Mouse (Mus musculus) kidney, embryonic 16.5 days (tissue): ENCODE measurements at regions not wholly inside any gene's neighbourhood (a gene's known extent, or its start where the extent isn't known, plus 50 kb on each side); places are given as distances from the start of the nearest gene placed in this dataset.

Experiments
- ATAC-seq: fragments of 200-750 bp; cut with Nextera tagmentation; 2 replicates; pipeline ENCODE4 v1.8.0; 2017; ENCODE audit warnings: moderate TSS enrichment; ENCODE audit not compliant: low FRiP score, low TSS enrichment
- H3K27ac ChIP-seq: fragments of 300-500 bp; sonication (generic); 2 replicates; pipeline ENCODE4 v1.5.1; 2014; ENCODE audit warnings: low read length
- H3K27me3 ChIP-seq: fragments of 300-500 bp; sonication (generic); 2 replicates; pipeline ENCODE4 v1.6.1; 2014; ENCODE audit warnings: low read length, control low read depth, mixed read lengths; ENCODE audit not compliant: insufficient read depth
- H3K36me3 ChIP-seq: fragments of 300-500 bp; sonication (generic); 2 replicates; pipeline ENCODE4 v1.6.1; 2014; ENCODE audit warnings: low read length, control low read depth, mixed read lengths; ENCODE audit not compliant: insufficient read depth
- H3K4me1 ChIP-seq: fragments of 300-500 bp; sonication (generic); 2 replicates; pipeline ENCODE4 v1.6.1; 2014; ENCODE audit warnings: low read length, control low read depth, mixed read lengths; ENCODE audit not compliant: insufficient read depth
- H3K4me2 ChIP-seq: fragments of 300-500 bp; sonication (generic); replicated peaks from 2 replicates; pipeline ENCODE4 v1.6.1; 2014; ENCODE audit warnings: low read depth, low read length
- H3K4me3 ChIP-seq: fragments of 300-500 bp; sonication (generic); 2 replicates; pipeline ENCODE4 v1.5.1; 2014; ENCODE audit warnings: mild to moderate bottlenecking, low read length
- H3K9ac ChIP-seq: fragments of 300-500 bp; sonication (generic); replicated peaks from 2 replicates; pipeline ENCODE4 v1.6.1; 2014; ENCODE audit warnings: low read length
- H3K9me3 ChIP-seq: fragments of 300-500 bp; sonication (generic); 2 replicates; pipeline ENCODE4 v1.6.1; 2016; ENCODE audit warnings: low read length, control low read depth
- WGBS: fragments of 180-500 bp; shearing (Covaris S2); extraction: QIAGEN DNeasy Blood & Tissue Kit; methylation state at CpG from one replicate; pipeline ENCODE4 v1.1.7; 2014; 5-methylcytosine and 5-hydroxymethylcytosine counted together

DNA sequence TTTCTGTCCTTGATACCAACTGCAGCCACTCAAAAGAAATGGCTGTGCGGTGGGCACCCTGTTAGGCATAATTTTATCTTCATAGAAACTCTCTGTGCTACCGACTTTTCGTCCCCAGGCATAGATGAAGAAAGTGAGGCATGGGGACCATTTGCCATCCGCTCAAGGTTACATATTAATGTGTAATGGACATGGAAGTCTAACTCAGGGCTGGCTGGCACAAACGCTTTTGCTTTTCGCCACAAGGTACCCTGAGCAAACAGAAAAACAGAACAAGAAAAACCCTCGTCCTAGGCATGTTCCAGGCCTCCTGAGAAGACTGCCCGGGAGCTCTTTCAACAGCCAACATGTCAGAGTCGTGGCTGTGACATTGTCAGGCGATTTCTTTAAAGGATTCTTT lies 121.0 kb upstream of the Smyd2 start:
- H3K4me1 ChIP-seq: no peaks in the 10 kb centered on the region

DNA sequence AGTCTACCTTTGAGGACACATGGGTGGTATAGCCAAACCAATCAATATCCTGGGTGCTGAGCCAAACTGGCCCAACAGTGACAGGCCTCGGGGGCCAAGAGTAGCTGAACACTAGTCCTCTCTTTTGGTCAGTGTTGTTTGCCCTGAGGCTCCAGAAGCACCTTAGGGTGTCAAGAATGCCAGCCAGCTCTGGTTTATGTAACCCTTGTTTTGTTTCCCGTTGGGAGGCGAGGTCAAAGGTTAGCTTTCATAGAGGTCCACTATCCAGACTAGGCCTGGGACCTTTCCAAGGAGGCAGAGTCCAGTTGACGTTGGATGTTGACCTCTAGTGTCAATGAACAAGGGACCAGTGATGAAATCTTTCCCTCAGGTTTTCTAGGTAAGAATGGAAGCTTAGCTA lies 120.0 kb upstream of the Smyd2 start:
- H3K4me1 ChIP-seq: no peaks in the 10 kb centered on the region
- H3K4me3 ChIP-seq: no peak overlapping the region
- H3K4me2 ChIP-seq: no peak overlapping the region
- 65% methylated on average over 4 of the region's 4 CpGs for WGBS
- H3K9me3 ChIP-seq: no peaks in the 10 kb centered on the region
- no peaks in the 10 kb centered on the region for H3K36me3 ChIP-seq
- no peak for ATAC-seq
- H3K9ac ChIP-seq: no peak overlapping the region
- H3K27ac ChIP-seq: no peak overlapping the region
- H3K27me3 ChIP-seq: no peaks in the 10 kb centered on the region

More for the DNA sequence above, 121.0 kb upstream of the Smyd2 start:
- Histone ChIP-seq H3K36me3 (no peaks in the 10 kb centered on the region), H3K27me3 (no peaks in the 10 kb centered on the region), H3K4me3 (no peak overlapping the region), H3K4me2 (no peak overlapping the region), H3K9me3 (no peaks in the 10 kb centered on the region), H3K27ac (no peak overlapping the region), H3K9ac (no peak overlapping the region)
- no peak for ATAC-seq
- 75% methylated on average over 10 of the region's 10 CpGs for WGBS

DNA sequence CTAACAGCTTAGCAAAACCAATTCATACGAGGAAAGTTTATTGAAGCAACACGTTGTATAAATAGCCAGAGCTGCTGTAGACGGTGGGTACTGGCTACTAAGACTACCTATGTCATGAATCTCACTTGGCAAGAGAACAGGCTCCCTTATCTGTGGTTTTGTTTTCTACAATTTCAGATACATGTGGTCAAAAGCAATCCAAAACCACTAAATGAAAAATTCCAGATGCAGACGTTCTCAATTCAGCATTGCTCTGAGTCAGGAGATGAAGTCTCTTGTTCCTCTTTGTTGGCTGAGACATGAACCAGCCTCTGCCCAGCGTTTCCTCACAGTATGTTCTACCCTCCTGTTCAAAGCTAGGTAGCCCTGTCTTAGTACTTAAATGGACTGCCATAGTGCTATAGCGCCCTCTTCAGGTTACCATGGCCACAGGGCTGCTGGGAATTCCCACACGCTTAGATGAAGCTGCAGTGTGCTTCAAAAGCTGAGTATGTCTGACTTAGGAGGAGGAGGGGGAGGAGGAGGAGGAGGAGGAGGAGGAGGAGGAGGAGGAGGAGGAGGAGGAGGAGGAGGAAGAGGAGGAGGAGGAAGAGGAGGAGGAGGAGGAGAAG lies 119.0 kb upstream of the Smyd2 start:
- Histone ChIP-seq H3K4me2 (no peak overlapping the region), H3K4me3 (no peak overlapping the region), H3K36me3 (no peaks in the 10 kb centered on the region), H3K27me3 (no peaks in the 10 kb centered on the region), H3K9ac (no peak overlapping the region), H3K4me1 (no peaks in the 10 kb centered on the region), H3K27ac (no peak overlapping the region), H3K9me3 (no peaks in the 10 kb centered on the region)
- WGBS: 66% methylated on average over 7 of the region's 7 CpGs
- no peak for ATAC-seq

DNA sequence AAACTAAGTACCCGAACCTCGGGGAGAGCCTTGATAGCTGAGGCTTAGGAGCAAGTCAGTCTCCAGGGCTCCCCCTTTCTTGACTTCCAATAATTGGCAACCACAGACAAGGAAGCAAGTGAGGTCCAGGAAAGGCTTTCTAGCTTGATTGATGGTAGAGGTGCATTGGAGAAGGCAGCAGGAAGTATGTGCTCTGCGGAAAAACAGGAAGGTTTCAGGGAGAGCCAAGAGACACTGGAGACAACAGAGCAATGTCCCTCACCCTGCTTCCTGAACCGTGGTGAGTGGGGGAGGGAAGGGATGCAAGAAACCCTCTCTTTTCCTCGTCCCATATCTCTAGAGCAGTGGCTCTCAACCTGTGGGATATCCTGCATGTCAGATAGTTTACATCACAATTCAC lies 115.9 kb upstream of the Smyd2 start:
- ATAC-seq: peak; percentile 70
- H3K4me2 ChIP-seq: no peak overlapping the region
- peak overlapping the region; percentile 29; the same call in 1 of the 2 replicates for H3K27ac ChIP-seq
- no peak overlapping the region for H3K4me3 ChIP-seq
- H3K36me3 ChIP-seq: no peaks in the 10 kb centered on the region
- H3K27me3 ChIP-seq: no peaks in the 10 kb centered on the region
- no peaks in the 10 kb centered on the region for H3K9me3 ChIP-seq
- 7% methylated on average over 5 of the region's 5 CpGs for WGBS
- no peak overlapping the region for H3K9ac ChIP-seq
- H3K4me1 ChIP-seq: no peaks in the 10 kb centered on the region

DNA sequence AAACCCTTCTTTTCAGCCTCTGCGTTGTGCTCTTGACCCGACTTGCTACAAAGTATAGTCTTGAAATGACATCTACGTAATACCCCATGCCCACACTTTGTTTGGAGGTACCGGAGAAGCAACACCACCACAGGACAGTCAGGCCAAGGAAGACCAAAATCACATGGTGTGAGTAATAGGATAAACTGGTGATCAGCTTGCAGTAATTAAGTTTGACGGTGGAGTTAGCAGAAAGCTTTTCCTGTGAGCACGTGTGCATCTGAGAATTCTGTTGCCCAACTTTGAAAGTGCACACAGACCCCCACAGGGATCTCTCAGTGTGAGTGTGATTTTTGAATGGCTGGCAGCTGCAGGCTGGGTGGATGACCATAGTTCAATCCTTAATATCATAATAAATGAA lies 114.6 kb upstream of the Smyd2 start:
- 64% methylated on average over 6 of the region's 6 CpGs for WGBS

DNA sequence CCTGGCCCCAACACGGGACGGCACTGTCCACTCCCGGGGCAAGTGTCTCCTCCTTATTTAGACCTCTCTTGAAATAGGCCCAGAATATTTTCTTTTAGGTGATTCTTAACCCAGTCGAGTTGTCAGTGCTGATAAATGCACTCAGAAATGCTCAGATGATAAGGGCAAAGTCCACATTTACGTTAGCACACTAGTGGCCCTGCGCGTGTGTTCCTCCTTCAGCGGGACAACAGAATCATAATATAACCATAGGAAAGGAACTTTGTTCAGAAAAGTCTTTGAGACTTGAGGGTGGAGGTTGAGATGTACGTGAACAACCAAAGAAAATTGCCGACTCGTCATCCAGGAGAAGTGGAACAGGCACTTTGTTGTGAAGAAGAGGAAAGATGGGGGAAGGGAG lies 113.8 kb upstream of the Smyd2 start:
- H3K9ac ChIP-seq: no peak overlapping the region
- H3K36me3 ChIP-seq: no peaks in the 10 kb centered on the region
- no peak overlapping the region for H3K4me2 ChIP-seq
- WGBS: 89% methylated on average over 11 of the region's 11 CpGs
- H3K27ac ChIP-seq: no peak overlapping the region
- no peak for ATAC-seq
- no peaks in the 10 kb centered on the region for H3K9me3 ChIP-seq
- no peaks in the 10 kb centered on the region for H3K4me1 ChIP-seq
- no peaks in the 10 kb centered on the region for H3K27me3 ChIP-seq
- no peak overlapping the region for H3K4me3 ChIP-seq

More for the DNA sequence above, 114.6 kb upstream of the Smyd2 start:
- no peaks in the 10 kb centered on the region for H3K9me3 ChIP-seq
- ATAC-seq: no peak
- H3K27me3 ChIP-seq: no peaks in the 10 kb centered on the region
- H3K4me1 ChIP-seq: no peaks in the 10 kb centered on the region
- no peaks in the 10 kb centered on the region for H3K36me3 ChIP-seq
- H3K4me3 ChIP-seq: no peak overlapping the region
- H3K9ac ChIP-seq: no peak overlapping the region
- no peak overlapping the region for H3K4me2 ChIP-seq
- no peak overlapping the region for H3K27ac ChIP-seq

DNA sequence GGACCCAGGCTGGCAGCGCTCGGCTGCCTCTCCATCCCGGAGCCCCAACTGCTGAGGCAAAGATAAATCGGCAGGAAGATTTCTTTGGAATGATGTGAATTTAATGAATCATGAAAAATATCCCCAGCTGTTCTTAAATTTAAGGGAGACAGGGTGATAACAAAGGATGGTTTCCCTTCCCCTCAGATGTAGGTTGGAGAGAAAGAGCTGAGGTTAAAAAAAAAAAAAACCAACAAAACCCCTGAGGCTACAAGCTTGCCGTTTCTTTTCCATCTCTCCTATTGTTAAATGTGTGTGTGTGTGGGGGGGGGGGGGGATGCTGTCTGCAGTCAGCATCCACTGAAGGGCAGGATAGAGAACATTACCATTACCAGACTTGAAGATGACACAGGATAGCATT lies 111.9 kb upstream of the Smyd2 start:
- Histone ChIP-seq H3K36me3 (no peaks in the 10 kb centered on the region), H3K27ac (no peak overlapping the region), H3K27me3 (no peaks in the 10 kb centered on the region), H3K9me3 (no peaks in the 10 kb centered on the region), H3K9ac (no peak overlapping the region), H3K4me2 (no peak overlapping the region), H3K4me3 (no peak overlapping the region), H3K4me1 (no peaks in the 10 kb centered on the region)
- no peak for ATAC-seq
- WGBS: 49% methylated on average over 5 of the region's 5 CpGs

DNA sequence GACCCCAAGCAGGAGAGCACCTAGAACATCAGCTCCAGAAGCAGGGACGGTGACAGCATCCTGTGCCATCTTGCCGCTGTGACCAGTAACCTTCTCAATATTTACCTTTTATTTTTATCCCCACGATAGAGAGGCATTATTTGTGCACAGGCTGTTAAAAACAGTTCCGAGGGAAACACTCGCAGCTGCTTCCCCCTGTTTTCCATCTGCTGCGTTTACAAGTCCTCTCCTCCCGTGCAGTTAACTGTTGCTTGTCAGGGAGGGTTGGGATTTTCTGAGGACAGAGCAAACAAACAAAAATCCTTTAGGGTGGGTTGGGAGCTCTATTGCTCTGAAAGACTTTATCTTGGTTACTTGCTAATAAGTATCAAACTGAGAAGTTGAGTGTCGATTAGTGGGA lies 105.4 kb upstream of the Smyd2 start:
- Histone ChIP-seq H3K9ac (no peak overlapping the region), H3K4me3 (no peak overlapping the region), H3K9me3 (no peaks in the 10 kb centered on the region), H3K4me1 (no peaks in the 10 kb centered on the region), H3K27ac (no peak overlapping the region), H3K36me3 (no peaks in the 10 kb centered on the region), H3K4me2 (no peak overlapping the region), H3K27me3 (no peaks in the 10 kb centered on the region)
- ATAC-seq: no peak
- 29% methylated on average over 8 of the region's 8 CpGs for WGBS

DNA sequence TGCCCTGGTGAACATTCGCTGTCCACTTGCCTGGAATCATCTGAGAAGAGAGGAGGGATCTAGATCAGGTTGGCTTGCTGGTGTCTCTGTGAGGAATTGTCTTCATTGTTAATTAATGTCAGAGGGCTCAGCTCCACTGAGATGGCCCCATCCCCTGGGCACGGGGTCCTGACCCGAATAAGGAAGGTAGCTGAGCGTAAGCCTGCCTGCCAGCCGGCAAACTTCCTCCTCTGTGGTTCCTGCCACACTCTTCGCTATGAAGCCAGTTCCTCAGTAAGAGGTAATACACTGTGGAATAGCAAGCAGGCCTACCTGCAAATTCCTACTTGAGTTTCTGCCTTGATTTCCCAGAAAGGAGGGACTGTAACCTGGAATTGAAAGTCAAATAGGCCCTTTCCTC lies 87.3 kb upstream of the Smyd2 start:
- WGBS: 64% methylated on average over 6 of the region's 6 CpGs
- peaks cover 6% of the 10 kb centered on the region; the same call in 1 of the 2 replicates for H3K27me3 ChIP-seq
- no peak overlapping the region for H3K4me2 ChIP-seq
- H3K4me1 ChIP-seq: no peaks in the 10 kb centered on the region
- no peaks in the 10 kb centered on the region for H3K36me3 ChIP-seq
- no peak overlapping the region for H3K27ac ChIP-seq
- no peak overlapping the region for H3K4me3 ChIP-seq
- no peak overlapping the region for H3K9ac ChIP-seq
- ATAC-seq: no peak
- H3K9me3 ChIP-seq: no peaks in the 10 kb centered on the region

DNA sequence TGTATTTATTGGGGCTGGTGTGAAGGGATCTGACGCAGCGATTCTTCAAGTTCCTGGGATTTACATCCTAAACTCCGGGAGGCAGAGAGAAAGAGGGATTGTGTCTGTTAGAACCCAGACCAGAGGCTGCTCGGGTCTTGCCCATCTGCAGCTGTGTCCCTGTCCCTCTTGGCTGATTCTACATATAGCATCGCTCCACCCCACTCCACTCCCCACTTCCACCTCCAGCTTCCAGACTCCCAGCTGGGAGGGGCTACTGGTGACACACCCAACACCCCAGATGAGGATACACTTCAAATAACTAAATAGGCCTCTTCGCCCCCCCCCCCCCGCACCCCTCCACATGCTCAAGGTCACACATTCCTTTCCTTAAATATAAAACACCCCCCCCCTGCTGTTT lies 85.1 kb upstream of the Smyd2 start:
- H3K36me3 ChIP-seq: no peaks in the 10 kb centered on the region
- H3K27ac ChIP-seq: no peak overlapping the region
- no peak overlapping the region for H3K9ac ChIP-seq
- no peaks in the 10 kb centered on the region for H3K4me1 ChIP-seq
- H3K4me2 ChIP-seq: no peak overlapping the region
- H3K4me3 ChIP-seq: no peak overlapping the region
- no peak for ATAC-seq
- WGBS: 46% methylated on average over 7 of the region's 7 CpGs
- no peaks in the 10 kb centered on the region for H3K9me3 ChIP-seq
- peaks cover 6% of the 10 kb centered on the region; the same call in 1 of the 2 replicates for H3K27me3 ChIP-seq
